Mouse (Mus musculus): ENCODE measurements around the gene Tmem94. TPM values are rescaled to one million over a fixed set of nuclear protein-coding genes. Genes with fewer than 3 reads are reported as not detected.
A peak's percentile ranks its signal among the peaks of the same experiment; 100 is the strongest.

Tmem94 gene
- total RNA-seq, 2 experiments from 2014 or later: 103 to 108 TPM

DNA sequence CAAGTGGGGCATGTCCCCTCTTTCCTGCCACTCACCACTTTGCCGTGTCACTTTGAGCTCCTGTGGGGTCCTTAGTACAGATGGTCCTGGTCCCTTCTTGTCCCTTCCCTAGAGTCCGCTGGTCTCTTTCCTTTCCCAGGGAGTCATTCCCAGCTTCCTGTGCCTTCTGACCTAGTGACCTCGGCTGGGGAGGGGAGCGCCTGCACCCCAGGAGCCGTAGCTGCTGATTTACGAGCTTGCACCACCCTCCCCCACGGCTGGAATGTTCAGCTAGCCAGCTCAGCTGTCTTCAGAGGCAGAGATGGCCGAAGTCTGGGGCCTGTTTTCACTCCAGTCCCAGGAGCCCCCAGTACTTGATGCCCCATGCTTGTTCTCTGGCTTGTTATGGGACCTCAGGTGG lies 67.3 kb downstream of the Tmem94 start:
- DNase-seq: peak; percentile 59

DNA sequence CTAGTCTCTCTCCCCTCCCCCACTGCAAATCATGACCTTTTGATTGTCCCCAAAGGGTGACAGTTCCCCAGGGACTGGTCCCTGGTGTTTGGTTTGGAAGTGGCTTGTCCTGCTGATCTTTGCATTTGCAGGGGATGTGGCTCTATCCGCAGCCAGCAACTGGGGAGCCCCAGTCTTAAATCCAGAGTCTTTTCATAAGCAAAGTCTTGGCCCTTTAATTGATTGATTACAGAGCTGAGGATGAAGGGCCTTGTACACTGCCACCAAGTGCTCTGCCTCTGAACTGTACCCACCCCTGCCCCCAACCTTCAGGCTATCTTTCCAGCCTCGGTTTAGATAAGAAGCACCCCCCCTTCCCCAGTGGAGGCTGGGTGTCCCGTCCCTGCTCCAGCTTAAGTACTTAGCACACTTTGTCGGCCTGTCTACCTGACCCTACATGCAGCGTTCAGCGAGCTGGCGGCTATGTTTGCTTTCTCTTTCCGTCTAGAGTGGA lies 67.8 kb downstream of the Tmem94 start:
- DNase-seq: peak; percentile 39

DNA sequence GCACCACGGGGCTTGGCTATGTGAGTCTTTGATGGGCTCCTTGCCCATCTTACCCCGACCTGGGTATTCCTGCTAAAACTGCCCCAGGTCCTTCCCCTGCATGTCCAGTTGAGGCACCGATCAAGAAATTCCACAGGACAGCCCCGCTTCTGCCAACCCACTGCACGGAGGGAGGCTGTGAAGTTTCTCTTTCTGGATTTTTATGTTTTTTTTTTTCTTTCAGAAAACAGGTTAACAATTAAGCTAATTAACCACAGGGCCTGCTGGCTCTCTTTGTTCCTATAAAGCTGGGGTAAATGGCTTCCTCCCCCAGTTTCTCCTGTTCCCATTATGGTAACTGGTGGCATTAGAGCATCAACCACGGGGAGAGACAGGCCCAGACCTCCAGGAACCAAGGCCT lies 68.8 kb downstream of the Tmem94 start:
- DNase-seq: no peak

DNA sequence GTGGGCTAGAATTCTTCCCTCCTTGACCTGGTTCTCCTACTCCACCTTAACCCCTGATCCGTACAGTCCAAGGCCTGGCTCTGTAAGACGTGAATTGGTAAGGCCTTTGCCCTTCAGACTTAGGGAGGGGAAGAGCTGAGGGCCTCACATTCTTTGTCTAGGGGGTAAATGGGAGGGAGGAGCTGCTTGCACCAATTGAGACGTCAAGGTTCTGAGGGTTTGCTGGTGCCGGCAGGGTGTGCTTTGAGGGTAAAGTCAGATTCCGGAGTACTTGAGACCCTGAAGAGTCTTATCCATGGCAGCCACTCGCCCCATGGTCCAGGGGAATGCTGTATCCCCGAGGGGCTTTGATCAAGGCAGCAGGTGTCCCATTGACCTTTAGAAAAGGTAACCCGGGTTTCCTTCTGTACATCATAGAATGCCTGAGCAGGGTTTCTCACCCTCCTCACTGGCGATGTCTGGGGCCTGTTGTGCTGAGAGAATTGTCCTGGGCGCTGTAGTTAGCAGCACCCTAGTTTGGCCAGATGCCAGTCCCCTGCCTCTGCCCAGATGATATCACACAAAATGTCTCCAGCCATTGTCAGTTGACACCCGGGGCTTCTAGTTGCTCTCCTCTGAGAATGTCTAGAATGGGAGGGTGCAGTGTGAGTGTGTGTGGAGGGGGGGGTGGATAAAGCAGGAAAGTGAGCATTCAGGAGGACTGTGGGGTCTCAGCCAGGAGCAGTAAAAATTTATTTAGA lies 71.6 kb downstream of the Tmem94 start:
- no peak for DNase-seq

DNA sequence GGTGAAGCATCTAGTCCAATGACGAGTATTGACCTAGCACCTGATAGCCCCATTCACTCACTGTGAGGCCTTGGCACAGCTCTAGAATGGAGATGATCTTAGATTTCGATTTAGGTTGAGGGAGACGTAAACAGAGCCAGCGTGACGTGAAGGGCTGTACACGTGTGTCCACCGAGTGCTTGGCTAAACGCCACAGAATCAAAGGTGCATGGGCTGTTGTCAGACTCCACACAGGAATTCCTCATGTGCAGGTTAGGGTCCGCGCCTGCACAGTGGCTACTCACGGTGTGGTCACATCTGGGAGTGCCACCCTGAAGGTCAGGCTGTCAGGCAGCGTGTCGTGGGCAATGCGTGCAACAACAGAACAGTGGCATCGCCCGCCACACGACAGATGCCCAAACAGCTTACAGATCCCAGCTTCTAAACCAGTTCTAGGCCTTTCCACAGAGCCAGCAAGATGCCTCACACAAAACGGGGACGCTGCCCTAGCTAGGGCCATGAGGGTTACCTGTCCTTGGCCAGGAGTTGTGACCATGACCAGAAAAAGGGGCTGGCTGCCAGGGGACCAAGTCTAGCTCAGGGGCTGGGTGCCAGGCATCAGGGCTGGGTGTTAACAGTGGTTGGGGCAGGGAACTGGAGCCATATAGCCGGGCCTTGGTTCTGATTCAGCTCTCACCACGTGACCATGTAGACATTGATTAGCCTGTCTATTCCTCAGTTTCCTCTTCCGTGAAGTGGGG lies 72.5 kb downstream of the Tmem94 start:
- no peak for DNase-seq

DNA sequence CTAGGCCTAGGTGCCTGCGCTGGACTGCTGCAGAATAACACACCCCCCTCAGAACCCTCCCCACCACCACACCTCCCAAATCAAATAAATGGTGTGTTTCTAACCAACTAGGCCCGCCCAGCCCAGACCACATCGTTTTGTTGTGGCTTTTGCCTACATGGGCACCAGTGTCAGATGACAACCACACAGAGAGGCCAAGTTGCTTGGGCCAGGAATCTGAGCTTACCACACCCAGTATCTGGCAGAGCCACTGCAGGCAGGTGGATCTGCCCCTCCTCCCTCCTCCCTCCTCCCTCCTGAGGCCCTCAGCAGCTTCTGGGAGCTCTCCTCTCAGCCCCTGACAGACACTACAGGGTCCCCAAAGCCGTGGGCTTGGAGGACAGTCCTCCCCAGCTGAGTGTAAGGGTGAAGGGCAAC lies 73.7 kb downstream of the Tmem94 start:
- peak; percentile 36 for DNase-seq

DNA sequence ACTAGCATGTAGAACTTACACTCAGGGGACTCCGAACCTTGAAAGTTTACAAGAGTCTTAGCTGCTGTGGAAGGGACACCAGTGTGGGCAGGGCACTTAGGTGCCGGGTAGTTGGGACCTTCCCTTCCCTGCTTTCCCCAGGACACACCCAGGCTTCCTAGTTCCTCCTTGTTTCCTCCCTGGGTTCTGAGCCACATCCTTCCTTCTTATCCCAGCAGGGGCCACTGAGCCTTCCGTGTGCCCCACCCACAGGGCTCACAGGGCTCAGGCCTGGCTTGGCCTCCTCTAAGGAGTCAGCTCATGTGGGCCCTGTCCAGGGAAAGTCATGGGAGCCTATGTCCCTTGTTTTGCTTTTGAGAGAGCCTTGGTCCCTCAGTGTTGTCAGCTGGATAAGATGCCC lies 74.5 kb downstream of the Tmem94 start:
- no peak for DNase-seq

- no peak for DNase-seq
Measured at GRCm38 (mm10) chr11:115841044-115841443, 75.8 kb downstream of the Tmem94 start.

DNA sequence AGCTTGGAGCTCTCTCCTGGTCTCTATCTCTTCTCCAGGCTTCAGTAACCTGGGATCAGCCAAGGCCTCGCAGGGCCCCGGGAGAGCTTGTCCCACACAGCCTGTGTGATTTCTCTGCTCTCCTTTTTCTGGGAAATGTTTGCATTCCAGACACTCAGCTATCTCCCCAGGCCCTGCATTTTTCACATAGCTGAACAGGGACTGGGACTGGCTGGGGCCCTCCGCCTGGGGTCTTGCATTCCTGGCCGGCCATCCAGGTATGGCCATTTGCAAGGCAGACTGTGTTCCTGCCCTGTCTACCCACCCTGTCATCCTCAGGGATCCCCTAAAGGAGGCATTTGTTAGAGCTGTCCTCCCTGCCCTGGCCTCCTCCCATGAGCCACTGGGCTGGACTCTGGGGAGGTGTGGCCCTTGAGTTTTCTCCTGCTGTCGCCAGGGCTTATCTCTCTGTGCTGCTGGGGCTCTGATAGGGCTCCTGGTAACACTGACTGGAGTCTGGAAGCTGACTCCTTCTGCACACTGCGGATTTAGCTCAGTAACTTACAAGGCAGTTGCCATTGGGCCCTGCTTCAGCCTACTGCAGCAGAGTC lies 76.8 kb downstream of the Tmem94 start:
- peak; percentile 71 for DNase-seq

DNA sequence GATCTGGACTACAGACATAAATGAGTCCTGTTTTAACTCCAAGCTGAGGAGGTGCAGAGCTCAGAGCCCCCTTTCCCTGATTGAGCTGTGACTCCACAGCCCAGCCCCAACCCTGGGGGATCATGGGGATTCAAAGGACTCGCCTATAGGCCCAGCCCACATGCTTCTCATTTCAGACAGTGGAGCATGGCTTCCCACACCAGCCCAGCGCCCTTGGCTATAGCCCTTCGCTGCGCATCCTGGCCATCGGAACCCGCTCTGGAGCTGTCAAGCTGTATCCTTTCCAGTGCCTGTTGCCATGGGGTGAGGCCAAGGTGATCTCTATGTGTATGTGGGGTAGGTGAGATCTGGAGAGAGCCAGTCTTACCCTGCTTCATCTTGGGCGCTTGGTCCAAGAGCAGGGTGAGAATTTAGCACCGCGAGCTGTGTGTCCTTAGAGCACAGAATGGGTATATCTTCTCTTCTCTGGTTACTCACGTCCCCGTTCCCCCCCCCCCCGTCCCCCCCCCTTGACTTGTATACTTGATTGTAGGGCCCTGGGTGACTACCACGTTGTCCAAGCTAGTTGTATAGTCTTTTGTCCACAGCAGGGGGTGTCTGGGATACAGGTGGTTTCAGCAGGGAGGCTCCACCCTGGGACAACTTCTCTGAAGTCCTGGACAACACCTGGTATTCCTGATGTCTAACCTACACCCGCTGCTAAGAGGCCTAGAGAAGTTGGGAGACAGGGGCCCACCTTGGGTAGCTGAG lies 78.1 kb downstream of the Tmem94 start:
- DNase-seq: no peak

- no peak for DNase-seq
Measured at GRCm38 (mm10) chr11:115843891-115844239, 78.6 kb downstream of the Tmem94 start.

DNA sequence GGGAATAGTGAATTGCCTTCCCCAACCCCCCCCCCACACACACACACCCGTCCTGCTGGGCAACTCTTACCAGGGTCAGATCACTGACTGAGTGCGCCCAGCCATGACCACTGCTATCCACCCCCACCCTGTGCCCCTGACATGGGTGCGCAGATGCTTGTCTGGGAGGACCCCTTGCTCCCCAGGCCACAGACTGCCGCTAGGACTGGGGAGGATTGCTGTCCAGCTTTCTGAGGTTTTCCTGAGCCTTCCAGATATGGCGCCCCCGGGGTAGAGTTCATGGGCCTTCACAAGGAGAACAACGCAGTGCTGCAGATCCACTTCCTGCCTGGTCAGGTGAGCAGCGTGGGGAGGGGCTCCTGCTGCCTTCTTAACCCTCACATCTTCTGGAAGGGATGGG lies 79.0 kb downstream of the Tmem94 start:
- no peak for DNase-seq

DNA sequence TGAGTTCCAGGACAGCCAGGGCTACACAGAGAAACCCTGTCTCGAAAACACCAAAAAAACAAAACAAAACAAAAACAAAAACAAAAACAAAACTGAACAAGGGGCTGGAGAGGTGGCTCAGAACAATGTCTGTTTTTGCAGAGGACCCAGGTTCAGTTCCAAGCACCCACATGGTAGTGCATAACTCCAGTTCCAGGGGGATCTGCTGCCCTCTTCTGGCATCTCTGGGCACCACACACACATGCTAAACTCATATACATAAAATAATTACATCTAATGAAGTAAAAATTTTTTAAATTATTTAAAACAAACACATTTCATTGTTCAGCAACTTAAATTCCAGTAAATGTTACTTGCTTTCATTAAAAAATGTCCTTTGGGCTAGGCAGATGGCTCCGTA lies 80.6 kb downstream of the Tmem94 start:
- no peak for DNase-seq

Small RNA genes within 50 kb of the gene (microRNA-seq; reads per million reads assigned to microRNA genes)
- 0.35 to 0.82 reads per million in 2 experiments for gene Mir5621

Other genes starting within 250 kb of the Tmem94 start
- gene Sumo2, start 229.2 kb upstream of the Tmem94 start, total RNA-seq (2021): 100 to 1,000 TPM; 299 TPM
- 10 to 100 TPM; 46.6 to 50.5 TPM for gene Nup85, start 201.0 kb upstream of the Tmem94 start, total RNA-seq (2021)
- gene Mrps7, start 161.5 kb upstream of the Tmem94 start, total RNA-seq (2021): 10 to 100 TPM; 71.2 to 72.8 TPM
- 10 to 100 TPM; 18.3 to 20.8 TPM for gene Gga3, start 161.4 kb upstream of the Tmem94 start, total RNA-seq (2021)
- 10 to 100 TPM; 34.0 to 40.6 TPM for gene Mif4gd, start 152.5 kb upstream of the Tmem94 start, total RNA-seq (2021)
- gene Slc25a19, start 137.1 kb upstream of the Tmem94 start, total RNA-seq (2021): 10 to 100 TPM; 27.6 to 30.7 TPM
- 100 to 1,000 TPM; 119 to 134 TPM for gene Grb2, start 56.8 kb upstream of the Tmem94 start, total RNA-seq (2021)
- 10 to 100 TPM; 51.7 to 58.8 TPM for gene Caskin2, start 48.2 kb downstream of the Tmem94 start, total RNA-seq (2021)
- 10 to 100 TPM; 13.0 to 14.2 TPM for gene Tsen54, start 49.3 kb downstream of the Tmem94 start, total RNA-seq (2021)
- gene Llgl2, start 58.6 kb downstream of the Tmem94 start, total RNA-seq (2021): 10 to 100 TPM; 20.0 to 21.2 TPM
- under 1 TPM; 0.16 to 0.19 TPM for gene Myo15b, start 93.0 kb downstream of the Tmem94 start, total RNA-seq (2021)
- 10 to 100 TPM; 28.7 to 29.9 TPM for gene Smim5, start 134.5 kb downstream of the Tmem94 start, total RNA-seq (2021)
- under 1 TPM in 1 of 2 experiments, not detected in 1; 0.27 TPM for gene Smim6, start 146.6 kb downstream of the Tmem94 start, total RNA-seq (2021)
- gene Sap30bp, start 167.8 kb downstream of the Tmem94 start, total RNA-seq (2021): 10 to 100 TPM; 25.7 to 29.0 TPM
- gene Recql5, start 168.0 kb downstream of the Tmem94 start, total RNA-seq (2021): 1 to 10 TPM; 8.0 to 10.0 TPM
- gene Itgb4, start 209.3 kb downstream of the Tmem94 start, total RNA-seq (2021): 1 to 10 TPM; 5.0 to 5.4 TPM
- 10 to 100 TPM; 52.9 to 54.3 TPM for gene Galk1, start 247.3 kb downstream of the Tmem94 start, total RNA-seq (2021)